Mouse (Mus musculus) G1E-ER4 (cell line): ENCODE measurements around the gene Ctnna2. TPM values are rescaled to one million over a fixed set of nuclear protein-coding genes. Genes with fewer than 3 reads are reported as not detected.

Experiments used
- GATA1 ChIP-seq: IDR thresholded peaks from one replicate; pipeline ENCODE4 v1.8.0; 2012; ENCODE audit warnings: low read length, inconsistent platforms
- polyA plus RNA-seq: library from polyadenylated mRNA; stranded (reverse); fragments of >175 nt; gene quantifications from 2 replicates; pipeline ENCODE4 v1.2.3, GENCODE M21; 2012

Gene Ctnna2
- polyA plus RNA-seq, 1 experiment: not detected

GRCm38 (mm10) chr6:77098540-77098939 is 881.0 kb downstream of the Ctnna2 start:
- TF ChIP-seq GATA1: no peak

GRCm38 (mm10) chr6:77075396-77076376 is 903.8 kb downstream of the Ctnna2 start:
- TF ChIP-seq GATA1: no peak

DNA sequence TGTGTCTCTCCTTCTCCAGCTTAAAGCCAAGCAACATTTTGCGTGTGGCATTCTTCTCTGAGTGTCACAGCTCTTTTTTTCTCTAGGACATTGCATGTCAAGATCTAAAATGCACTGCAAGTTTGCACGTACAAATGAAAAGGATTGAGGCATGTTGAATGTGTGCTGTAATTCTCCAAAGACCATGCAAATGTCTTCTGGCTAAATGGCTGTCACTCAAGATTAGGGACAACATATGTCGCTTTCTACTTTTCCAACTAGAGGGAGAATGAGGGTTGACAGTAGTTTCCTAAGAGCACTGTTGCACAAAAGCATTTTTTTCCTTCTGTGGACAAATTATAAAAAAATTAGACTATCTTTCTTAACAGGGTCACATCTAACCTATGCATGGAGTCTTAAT is 909.9 kb downstream of the Ctnna2 start:
- no peak for TF ChIP-seq GATA1

DNA sequence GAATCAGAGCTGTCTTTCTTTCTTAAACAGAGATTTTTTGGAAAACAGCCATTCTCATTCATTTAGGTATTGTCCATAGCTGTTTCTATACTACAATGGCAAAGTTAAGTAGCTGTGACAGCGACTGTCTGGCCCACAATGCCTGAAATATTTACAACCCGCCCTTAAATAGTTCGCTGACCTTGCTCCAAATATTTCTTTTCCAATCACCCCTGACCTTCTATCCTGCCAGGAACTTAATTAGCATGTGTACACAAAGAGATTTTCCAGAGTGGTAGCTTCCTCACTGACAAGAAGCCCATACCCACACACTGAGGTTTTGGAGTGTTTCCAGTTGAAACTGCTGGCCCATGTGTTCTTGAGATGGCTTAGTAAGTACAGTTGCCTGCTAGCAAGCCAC is 928.8 kb downstream of the Ctnna2 start:
- no peak for TF ChIP-seq GATA1

GRCm38 (mm10) chr6:77050193-77050592 is 929.3 kb downstream of the Ctnna2 start:
- TF ChIP-seq GATA1: no peak

DNA sequence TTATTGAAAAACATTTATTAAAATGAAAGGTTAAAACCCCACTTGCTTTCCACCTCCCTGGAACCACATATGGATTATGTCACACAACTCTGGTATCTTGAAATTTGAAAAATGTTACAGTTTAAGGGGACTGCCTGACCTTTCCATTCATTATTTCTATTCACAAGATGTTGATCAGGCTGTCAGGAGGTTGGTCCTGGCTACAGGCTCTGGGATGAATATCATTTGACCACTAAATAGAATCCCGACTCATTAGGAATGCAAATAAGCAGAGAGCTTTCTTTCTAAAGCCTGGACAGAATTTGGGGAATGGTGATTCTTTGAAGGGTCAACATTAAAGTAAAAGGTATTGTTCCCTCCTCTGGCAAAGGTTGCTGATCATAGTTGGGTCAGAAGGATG is 931.9 kb downstream of the Ctnna2 start:
- TF ChIP-seq GATA1: no peak

DNA sequence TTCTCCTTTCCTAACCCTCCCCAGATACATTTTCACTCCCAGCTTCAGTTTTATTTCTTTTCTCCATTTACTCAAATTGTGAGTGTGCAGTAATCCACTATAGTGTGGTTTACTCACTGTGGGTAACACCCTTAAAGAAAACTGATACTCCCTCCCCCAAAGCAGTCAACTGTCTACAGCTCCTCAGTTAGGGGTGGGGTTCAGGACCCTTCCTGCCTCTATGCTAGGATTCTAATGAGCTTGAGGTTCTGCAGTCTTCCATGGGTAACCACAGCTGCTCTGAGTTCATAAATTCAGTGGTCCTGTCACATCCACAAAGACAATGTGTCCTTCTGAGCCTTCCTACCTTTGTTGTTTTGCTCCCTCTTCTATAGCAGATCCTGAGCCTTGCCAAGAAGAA is 954.4 kb downstream of the Ctnna2 start:
- TF ChIP-seq GATA1: no peak

GRCm38 (mm10) chr6:77013194-77013593 is 966.3 kb downstream of the Ctnna2 start:
- no peak for TF ChIP-seq GATA1

- TF ChIP-seq GATA1: no peak
Measured at GRCm38 (mm10) chr6:77011001-77011400, 968.5 kb downstream of the Ctnna2 start.

DNA sequence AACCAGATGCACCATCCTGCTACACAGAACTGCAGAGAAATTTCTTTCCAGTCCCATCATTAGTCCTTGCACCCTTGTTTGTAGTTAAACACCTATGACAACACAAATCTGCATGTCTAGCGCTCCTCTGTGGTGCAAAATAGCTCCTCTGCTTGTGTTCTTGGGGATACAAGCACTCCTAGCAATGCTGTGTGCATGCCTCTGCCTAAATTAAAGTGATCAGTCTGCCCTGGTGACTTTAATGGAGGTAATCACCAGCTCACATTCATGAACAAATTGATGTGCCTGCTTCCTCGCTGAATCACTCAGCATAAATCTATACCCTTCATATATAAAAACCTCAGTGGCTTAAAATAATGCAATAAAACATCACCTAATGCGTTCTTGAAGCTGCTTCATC is 987.4 kb downstream of the Ctnna2 start:
- TF ChIP-seq GATA1: no peak

- TF ChIP-seq GATA1: no peak
Measured at GRCm38 (mm10) chr6:76984773-76985172, 994.7 kb downstream of the Ctnna2 start.

GRCm38 (mm10) chr6:76981651-76982050 is 997.8 kb downstream of the Ctnna2 start:
- TF ChIP-seq GATA1: no peak

- no peak for TF ChIP-seq GATA1
Measured at GRCm38 (mm10) chr6:76979247-76979850, 1000.1 kb downstream of the Ctnna2 start.

GRCm38 (mm10) chr6:76977817-76978216 is 1001.7 kb downstream of the Ctnna2 start:
- TF ChIP-seq GATA1: no peak

DNA sequence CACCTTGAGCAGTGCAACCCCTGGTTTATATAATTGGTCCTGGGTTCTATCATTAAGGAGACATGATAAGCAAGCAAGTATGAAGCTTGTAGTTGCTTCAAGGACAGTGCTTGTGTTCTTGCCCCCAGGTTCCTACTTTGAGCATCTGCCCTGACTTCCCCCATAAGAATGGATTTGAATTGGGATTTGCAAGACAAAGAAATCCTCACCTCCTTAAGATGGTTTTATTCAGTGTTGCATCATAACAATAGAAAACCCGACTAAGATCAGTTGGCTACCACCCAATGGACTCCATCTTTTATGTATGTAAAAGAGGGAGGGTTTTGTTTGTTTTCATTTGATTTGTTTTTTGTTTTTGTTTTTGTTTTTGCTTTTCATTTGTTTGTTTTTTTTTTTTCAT is 1005.2 kb downstream of the Ctnna2 start:
- TF ChIP-seq GATA1: no peak

GRCm38 (mm10) chr6:76964998-76965432 is 1014.5 kb downstream of the Ctnna2 start:
- no peak for TF ChIP-seq GATA1

GRCm38 (mm10) chr6:76908086-76908485 is 1071.4 kb downstream of the Ctnna2 start:
- no peak for TF ChIP-seq GATA1
